Mouse (Mus musculus) ovary, postnatal 36 days (tissue): ENCODE results near the gene H2-D1.

ENCODE experiments used
- DNase-seq: peaks from one replicate; pipeline ENCODE4 v3.0.0; 2022; ENCODE audit warnings: low spot score, mixed read lengths

H2-D1 gene

DNA sequence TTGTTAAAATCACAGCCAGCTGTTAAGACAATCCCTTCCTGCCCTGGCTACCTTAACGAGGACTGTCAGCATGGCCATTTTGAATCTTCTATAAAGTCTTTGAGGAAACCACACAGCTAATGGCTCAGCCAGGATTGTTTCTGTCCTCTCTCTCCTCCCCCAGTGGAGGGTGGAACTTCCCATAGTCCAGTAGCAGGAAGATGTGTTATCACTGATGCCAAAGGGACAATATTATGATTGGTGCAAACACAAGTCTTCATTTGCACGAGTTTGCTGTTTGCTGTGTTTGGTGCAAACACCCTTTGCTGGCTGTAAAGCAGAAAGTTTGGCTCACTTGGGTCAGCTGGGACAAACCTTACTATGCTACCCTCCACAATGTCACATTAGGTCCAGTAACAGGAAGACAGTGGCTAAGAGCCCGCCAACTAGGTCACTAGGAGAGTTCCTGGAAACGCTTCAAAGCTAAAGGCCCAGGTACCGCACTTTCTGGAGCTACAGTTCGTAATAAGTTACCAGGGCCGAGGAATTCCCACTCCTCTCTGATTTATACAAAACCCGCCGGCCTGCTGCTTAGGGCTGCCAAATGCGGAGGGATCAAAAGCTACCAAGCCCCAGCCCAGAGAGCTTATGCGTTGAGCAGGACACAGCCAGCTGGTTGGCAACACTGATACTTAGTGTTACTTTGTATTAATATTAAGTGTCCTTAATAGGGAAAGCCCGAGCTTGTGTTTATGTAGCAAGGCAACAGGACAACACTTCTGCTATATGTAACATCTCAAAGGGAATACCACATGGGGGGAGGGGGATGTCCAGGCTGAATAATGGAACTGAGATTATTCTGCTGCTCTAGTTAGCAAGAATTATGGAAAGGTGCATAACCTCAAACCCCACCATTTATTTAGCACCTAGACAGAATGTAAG, 21.9 kb upstream of the H2-D1 start:
- DNase-seq = no peak

DNA sequence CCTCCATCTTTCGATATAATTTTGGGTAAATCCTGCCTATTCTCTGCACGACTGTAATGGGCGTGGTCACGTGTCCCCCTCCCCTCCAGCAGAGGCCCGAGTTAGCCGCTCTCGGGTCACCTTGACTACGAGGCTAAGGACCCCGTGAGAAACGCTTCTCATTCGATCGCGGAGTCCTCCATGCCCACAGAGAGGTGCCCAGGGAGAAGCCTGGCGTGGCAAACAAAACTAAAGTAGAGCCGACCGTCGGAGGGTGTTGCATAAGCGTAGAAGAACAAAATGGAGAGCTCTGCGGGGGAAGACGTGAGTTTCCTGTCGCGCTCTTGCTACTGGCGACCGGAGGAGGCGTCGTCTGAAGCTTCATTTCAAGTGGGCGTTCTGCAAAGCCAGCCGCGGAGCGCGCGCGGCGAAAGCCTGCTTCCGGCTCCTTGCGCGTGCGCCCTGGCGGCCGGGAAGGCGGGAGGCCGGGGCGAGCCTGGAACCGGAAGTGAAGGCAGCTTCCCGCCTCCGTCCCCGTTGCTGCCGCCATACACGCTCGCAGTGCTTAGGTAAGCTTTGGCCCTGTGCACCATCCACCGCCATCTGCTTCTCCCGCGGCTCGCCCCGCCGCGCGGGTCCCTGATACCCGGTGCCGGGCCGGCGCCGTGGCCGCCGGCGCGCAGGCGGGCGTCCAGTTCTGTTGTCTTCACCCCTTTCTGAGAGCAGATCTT, 21.1 kb upstream of the H2-D1 start, which contains the start of gene Ddx39b:
Gene Ddx39b (plus strand): TSS at position 442 of the 710 bp plus-strand sequence.
- DNase-seq = peak; percentile 97

DNA sequence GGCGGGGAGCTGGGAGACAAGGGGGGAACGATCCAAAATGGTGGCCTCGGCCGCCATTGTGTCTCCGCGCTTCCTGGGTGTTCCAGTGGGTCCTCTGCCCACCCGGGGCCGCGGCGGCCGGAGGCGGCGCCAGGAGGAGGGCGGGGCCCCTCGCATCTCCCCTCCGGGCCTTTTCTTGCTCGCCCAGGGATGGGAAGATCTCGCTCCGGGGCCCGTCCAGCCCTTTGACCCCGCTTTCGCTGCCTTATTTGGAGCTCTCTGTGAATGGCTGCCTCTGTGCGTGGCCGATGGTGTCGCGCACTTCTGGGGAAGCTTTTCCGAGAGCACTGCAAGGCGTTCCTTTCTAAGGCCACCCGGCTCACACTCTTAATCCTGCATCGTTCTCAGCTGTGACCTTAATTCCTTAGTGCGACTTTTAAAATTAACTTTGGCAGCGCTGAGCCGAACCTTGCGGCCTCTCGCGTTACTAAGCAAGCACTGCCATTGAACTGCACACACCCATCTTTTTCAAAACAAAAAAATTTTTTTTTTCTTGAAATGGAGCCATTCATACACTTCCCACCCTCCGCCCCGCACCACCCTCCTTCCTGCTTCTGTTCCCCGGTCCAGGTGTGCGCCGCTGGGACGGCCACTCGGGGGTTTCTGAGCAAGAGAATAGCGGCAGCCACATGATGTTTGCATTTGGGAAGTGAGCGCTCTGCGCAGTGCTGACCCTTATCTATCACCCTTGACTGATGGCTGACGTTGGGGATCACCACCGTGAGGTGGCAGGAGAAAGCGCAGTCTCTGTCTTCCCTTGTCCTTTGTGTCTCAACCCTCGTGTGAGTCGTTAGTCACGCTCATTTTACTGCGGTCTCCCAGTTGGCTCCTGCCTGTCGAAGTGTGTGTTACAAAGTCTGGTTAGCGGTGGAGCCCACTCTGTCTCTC, 20.3 kb upstream of the H2-D1 start:
- peak; percentile 53 for DNase-seq

DNA sequence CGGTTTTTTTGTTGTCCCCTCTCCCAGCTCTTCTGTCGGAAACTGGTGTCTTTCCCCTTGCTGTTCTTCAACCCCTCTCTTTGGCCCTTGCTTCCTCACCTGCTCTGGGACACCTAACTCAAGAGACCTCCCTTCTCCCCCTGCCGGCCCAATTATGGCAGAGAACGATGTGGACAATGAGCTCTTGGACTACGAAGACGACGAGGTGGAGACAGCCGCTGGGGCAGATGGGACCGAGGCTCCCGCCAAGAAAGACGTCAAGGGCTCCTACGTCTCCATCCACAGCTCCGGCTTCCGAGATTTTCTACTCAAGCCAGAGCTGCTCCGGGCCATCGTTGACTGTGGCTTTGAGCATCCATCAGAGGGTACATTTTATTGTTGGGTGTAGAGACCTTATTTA, 19.4 kb upstream of the H2-D1 start:
- peak; percentile 44 for DNase-seq

DNA sequence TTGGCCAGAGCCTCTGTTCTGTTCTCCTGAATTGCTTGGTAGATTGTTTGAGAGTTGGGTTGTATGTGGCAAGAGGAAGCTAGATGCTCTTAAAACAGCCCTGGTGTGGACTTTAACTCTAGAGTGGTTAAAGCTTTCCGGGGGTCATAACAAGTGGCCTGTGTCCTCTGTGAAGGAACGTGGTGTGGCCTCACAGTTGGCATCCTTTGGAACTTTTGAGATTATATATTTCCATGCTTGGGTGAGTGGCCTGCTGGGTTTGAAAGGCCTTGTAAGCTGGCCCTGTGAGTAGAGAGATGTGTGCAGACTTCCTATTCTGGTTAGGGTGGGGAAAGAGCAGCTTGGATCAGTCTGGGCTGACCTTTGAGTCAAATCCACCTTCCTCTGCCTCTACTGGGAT, 17.5 kb upstream of the H2-D1 start:
- DNase-seq = no peak

DNA sequence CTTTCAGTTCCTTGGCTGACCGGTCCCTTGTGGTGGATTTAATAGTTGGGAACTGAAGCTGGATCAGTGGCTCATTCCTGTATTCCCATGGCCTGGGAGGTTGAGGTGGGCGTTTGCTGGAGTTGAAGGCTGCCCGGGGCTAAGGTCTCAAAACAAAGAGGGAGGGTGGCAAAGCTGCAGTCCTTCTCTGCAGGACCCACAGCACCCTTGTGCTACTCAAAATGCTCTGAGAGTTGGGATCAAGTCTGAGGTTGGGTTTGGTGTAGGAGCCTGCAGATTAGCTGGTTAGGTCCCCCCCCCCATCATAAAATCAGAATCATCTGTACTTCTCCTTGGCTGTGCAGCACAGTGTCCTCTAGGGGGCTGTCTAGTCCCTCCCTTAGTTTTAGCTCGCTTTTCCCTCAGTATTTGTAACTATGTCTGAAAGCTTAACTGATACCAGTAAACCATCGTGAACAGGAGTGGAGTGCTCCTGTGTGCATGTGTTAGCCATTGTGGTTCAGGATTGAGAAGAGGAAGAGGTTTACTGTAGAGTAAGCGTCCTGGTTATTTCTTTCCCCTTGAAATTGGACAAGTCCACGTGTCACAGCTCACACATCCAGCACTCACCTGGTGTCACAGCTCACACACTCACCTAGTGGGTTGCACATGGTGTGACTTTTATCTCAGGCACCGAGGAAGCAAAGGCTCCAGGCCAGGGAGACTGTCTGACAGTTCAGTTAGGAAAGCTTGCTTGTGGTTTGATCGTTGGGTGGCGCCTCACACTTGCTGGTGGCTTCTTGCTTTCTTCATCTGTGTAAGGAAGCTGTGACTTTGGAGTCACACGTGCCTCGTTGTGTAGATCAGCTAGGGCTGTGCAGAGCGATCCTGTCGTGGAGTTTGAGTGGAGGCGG, 16.6 kb upstream of the H2-D1 start:
- no peak for DNase-seq

DNA sequence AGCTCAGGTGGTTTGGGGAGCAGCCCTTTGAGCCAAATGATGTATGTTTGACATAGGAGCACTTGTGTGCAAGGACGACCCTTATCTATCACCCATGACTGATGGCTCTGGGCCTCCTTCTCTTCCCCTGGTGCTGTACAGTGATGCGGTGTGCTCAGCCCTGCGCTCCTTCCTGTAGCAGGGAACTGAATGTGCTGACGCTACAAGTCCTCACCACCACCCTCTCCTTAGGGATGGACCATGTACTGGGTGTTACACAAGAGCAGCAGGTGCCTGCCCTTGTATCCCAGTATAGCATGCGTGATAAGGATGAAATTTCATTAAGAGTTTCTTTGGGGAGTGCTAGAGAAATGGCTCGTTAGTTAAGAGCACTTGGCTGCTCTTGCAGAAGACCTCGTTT, 15.4 kb upstream of the H2-D1 start:
- no peak for DNase-seq

DNA sequence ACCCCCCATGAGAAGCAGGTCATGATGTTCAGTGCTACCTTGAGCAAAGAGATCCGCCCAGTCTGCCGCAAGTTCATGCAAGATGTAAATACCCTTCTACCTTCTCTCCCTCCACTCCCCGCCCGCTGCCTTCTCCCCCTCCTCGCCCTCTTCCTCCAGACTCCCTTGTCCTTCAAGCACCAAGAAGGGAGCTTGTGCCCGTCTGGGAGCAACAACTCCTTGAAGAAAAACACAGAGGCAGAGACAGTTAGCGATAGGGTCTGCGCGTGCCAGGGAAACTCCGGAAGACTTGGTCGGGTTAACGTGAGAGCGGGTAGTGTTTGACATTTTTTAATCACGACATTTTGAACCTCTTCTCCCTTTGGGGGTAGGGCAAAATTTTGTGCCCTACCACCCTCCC, 13.5 kb upstream of the H2-D1 start:
- no peak for DNase-seq

DNA sequence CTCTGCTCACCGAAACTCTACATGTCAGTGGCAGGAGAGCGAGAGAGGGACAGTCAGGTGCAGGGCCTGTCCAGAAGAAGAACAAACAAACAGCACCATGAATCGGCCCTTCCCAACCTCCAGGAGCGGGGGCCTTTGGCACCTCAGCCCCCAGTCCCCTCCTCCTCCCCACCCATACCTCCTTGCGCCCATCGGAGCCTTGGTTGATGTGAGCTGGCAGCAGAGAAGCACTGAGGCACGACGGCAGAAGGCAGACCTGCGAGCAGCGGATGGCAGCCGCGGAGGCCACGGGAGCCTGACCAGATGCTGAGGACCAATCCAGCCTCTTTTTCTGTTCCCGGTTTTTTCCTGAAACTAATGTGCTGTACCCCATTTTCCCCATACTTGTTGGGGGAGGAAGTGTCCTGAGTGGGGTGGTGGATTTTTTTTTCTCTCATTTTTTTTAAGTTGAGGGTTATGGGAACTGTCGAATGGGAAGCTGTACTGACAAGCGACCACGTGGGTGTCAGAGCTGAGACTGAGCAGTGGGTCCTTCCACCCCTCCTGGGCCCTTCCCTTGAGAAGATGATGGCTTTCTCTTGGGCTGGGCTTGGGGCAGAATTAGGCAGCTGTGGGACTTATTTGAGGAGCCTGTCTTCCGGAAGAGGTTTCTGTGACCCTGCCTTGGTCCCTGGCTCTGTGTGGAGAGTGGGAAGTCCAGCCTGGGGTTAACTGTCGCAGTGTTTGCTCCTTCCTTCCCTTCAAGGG, 12.9 kb upstream of the H2-D1 start:
- no peak for DNase-seq

DNA sequence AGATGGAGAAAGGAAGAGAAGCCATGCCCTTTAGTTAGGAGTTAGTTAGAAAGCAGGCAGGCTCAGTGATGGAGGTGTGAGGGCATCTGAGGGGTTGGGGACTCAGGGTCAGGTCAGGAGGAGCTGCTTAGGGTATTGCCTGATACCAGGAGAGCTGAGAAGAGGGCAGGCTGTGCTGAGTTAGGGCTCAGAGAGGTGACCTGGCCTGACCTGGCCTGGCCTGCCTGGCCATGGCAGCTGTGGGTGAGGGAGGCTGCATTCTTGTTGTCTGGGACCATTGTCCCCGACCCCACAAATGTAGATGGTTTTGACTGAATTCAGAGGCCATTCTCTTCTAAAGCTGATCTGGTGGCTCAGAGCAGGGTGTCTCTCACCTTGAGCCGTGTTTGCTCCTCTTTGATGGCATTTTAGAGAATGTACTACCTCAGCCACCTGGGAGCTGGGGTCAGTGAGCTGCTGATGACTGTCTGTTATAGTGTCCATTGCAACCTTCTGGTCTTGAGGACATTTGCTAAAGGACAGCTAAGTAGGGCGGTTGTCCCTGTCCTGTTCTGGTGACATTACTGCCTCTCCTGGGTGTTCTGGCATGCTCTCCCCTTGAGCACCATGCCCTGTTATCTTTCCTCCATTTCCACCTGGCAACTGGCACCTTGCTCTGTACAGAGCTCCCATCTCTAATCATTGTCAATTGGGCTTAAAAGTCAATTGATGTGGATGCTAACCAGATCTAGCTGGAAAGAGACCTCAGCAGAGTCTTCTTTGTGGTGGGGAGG, 12.0 kb upstream of the H2-D1 start:
- no peak for DNase-seq

DNA sequence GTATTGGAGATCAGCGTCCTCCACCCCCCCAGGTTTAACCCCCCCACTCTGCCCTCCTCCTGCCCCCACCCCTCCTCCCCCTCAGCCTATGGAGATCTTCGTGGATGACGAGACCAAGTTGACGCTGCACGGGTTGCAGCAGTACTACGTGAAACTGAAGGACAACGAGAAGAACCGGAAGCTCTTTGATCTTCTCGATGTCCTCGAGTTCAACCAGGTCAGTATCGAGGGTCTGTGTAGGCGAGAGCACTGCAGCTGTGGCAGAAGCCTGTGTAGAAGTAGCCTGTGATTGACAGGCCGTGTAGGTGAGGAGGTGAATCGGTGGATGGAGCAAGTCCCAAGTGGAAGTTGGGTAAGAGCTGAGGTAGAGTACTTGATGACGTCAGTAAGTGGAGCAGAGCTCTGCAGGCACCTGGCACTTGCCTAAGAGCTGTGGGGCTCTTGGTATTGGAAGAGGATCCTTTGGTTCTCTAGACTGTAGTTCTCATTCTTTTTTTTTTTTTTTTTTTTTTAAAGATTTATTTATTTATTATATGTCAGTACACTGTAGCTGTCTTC, 11.3 kb upstream of the H2-D1 start:
- no peak for DNase-seq

DNA sequence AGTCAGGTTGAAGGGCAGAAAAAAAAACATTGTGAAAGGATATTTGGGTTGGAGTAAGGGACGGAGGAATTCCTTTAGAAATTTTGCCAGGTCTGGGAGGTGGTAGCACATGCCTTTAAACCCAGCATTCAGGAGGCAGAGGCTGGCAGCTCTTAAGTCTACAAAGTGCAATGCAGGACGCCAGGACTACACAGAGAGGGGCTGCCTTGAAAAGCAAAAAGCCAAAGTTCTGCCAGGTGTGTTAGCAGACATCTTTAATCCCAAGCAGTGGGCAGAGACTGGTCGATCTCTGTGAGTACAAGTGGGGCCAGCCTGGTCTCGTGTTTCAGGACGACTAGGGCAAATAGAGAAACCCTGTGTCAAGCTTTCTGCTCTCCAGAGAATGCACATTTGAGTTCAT, 10.5 kb upstream of the H2-D1 start:
- no peak for DNase-seq

DNA sequence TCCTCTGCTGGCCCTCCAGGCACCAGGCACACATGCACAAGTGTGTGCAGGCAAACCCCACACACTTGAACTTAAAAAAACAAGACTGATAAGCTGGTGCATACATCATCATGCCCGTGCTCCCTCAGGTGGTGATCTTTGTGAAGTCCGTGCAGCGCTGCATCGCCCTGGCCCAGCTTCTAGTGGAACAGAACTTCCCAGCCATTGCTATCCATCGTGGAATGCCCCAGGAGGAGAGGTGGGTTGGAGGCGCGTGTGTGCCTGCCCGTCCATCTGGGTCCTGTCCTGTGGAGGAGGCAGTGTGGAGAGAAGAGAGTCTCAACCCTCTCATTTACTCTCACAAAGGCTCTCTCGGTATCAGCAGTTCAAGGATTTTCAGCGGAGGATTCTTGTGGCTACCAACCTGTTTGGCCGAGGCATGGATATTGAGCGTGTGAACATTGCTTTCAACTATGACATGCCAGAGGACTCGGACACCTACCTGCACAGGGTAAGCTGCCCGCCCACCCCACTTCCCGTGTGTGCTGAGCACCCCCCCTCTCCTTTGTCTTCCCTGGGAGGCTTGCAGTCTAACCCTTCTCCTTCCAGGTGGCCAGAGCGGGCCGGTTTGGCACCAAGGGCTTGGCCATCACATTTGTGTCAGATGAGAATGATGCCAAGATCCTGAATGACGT, 9.8 kb upstream of the H2-D1 start:
- DNase-seq = no peak

DNA sequence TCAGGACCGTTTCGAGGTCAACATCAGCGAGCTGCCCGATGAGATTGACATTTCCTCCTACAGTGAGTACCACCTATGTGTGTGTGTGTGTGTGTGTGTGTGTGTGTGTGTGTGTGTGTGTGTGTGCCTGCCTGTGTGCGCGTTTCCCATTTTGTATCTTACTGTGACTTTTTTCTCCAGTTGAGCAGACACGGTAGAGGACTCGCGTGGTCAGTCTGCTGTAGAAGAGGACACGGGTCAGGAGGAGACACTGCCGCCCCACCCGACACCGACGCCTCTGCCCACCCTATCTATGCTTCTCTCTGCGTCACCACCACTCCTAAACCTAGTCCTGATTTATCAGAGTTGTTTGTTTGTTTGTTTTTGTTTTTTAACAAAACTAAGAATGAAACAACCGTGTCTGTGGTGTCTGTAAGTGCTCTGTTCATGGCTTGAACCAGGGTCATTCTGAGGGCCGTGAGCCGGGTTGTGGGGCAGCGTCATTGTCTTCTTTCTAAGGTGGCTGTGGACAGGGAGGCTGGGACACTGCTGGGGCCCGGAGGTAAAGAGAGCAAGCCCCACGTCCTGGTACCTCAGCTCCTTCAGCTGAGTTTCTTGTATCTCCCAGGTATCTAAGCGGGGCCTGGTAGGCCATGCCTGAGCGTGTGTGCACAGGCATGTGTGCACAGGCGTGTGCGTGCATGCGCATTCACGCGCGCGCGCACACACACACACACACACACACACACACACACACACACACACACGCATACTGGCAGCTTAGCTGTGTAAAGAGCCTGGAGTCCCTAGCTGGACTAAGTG, 9.0 kb upstream of the H2-D1 start:
- DNase-seq = no peak

DNA sequence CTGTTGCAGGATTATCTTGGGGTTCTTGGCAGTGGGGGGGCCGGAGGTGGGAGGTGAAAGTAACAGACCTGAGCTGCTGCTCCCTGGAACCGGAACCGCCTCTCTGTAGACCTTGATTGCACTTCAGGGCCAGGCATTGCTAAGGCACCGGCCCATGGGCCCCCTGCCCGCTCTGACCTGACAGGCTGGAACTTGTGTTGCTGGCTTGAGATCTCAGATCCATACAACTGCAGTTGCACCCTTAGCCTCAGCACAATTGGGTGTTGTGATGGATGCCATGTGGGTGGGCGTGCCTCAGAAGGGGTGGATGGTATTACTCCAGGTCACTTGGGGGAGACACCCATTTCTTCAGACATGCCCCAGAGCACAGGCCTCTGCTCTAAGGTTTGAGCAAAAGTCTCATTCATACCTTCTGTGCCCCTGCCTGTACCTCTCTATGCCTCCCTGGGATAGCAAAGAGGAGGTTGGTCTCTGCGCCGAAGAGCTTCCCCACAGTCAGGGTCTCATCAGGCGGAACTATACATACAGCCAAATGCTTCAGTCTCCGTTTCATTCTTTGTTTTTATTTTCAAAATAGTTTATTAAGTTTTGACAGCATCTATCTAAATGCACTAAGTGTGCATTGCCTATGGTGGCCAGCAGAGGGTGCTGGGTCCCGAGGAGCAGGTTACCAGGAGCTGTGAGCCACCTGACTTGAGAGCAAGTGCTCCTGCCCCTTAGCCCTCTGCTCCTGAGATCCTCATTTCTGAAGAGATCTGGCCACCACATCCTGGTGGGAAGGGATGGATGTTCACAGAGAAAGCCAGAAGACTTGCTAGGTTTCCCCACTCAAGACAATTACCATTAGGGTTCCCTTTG, 8.1 kb upstream of the H2-D1 start:
- DNase-seq = peak; percentile 52

DNA sequence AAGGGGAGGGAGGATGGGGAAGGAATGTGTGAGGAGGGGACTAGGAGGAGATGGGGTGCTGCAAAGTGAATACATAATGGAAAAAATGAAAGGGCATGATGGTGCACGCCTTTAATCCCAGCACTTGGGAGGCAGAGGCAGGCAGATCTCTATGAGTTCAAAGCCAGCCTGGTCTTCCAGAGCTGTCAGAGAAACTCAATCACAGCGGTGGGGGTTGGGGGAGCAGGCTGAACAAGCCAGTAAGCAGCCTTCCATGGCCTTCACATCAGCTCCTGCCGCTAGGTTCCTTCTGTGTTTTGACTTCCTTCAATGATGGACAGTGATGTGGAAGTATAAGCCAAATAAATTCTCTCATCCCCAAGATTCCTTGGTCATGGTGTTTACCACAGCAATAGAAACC, 7.2 kb upstream of the H2-D1 start:
- DNase-seq = no peak

DNA sequence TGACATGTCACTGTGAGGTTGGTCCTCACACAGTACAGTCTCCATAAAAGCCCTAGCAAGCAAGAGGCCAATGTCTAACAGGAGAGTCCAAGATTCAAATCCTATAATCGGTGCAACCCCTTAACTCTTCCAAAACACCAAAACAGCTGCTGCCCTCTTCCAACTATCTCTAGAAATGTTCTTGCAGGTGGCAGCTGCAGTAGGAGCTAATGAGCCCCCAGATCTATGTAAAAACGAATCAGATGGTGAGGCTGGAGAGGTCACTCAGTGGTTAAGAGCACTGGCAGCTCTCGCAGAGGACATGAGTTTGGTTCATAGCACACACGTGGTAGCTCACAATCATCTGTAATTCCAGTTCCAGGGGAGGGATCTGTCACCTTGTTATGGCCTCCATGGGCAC, 6.8 kb upstream of the H2-D1 start:
- no peak for DNase-seq
